Mouse (Mus musculus) MN1 (cell line): ENCODE results near the gene Aloxe3.

Experiments
- DNase-seq: peaks from one replicate; pipeline ENCODE4 v3.0.0-alpha.2; 2016; ENCODE audit warnings: low spot score

Aloxe3 gene

DNA sequence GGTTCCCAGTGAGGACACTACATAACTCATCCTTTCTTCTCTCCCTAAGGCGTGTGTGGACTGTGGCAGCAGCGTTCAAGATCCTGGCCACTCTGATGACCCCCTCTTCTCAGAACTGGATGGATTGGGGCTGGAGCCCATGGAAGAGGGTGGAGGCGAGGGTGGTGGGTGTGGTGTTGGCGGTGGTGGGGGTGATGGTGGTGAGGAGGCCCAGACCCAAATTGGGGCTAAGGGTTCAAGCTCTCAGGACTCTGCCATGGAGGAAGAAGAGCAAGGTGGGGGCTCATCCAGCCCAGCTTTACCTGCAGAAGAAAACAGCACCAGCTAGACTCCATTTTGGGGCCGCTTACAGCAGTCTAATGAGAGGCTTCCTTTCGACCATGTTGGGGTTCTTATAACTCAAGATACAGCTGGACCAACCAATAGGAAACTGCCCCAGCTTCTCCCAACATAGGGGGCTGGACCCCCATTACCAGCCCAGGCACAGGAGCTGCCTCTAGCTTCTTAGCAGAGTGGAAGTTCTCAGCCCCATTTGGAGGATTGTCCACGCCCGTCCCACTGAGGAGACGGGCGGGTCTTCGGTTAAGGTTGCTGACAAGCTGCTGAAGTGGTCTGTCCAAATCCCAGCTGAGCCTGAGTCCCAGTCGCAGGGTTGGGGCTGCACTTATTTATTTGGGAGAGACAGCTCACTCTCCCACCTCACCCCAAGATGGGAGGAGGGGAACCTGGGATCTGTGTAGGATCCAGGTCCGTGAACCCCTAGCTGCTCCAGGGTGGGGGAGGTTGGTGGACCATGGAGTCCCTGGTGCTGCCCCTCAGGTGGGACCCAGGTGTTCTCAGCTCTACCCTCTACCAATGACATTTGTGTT, 16.4 kb upstream of the Aloxe3 start:
- no peak for DNase-seq

- DNase-seq, result peak; percentile 90
These were observed 15.2 kb upstream of the Aloxe3 start for GRCm38 (mm10) chr11:69110319-69111046.

GRCm38 (mm10) chr11:69111051-69111810, 14.5 kb upstream of the Aloxe3 start:
- no peak for DNase-seq

DNA sequence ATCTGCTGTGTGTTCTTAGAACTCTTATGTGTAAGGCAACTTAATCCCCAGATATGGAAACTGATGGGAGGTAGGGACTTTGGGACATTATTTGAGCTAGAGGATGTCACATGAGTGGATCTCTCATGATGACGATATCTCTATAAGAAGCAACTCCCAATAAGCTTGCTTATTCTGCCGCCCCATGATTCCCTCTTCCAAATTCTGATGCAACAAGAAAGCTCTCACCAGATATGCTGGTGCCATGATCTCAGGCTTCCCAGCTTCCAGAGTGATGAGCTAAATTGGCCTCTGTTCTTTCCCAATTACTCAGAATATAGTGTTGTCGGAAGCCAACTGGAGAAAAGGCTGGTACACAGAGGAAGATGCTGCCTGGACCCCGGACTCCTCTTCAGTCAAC, 13.8 kb upstream of the Aloxe3 start:
- no peak for DNase-seq

GRCm38 (mm10) chr11:69114018-69114417, 11.7 kb upstream of the Aloxe3 start:
- DNase-seq, result no peak

DNA sequence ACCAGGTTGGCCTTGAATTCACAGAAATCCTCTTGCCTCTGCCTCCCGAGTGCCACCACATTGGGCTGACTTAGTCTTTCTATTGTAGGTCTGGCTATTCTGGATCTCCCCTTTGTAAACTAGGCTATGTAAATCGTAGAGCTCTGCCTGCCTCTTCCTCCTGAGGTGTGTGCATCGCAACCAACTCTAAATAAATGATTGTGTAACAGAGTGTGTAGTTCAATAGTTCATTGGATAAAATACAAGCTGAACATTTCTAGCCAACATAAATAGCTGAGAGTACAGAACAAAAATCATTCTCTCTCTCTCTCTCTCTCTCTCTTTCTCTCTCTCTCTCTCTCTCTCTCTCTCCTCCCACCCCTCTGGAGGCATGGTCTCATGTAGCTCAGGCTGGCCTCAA, 11.1 kb upstream of the Aloxe3 start:
- DNase-seq, result no peak

DNA sequence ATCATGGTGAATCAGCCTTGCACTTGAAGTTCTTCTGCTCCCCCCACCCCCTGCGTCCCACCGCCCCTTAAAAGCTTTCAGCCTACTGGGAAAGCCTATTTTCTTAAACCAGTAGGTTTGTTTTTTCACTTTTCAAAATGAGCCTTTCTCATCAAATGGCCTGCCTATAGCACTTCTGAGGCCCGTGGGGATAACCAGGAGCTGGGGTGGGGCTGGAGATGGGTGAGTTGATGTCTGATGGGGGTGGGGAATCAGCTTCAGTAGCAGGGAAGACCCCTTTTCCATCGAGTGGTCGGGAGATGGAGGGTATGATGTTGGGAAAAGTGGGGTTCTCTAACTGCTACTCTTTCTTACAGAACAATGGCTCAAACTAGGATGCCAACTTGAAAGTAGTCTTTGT, 8.9 kb upstream of the Aloxe3 start:
- no peak for DNase-seq

DNA sequence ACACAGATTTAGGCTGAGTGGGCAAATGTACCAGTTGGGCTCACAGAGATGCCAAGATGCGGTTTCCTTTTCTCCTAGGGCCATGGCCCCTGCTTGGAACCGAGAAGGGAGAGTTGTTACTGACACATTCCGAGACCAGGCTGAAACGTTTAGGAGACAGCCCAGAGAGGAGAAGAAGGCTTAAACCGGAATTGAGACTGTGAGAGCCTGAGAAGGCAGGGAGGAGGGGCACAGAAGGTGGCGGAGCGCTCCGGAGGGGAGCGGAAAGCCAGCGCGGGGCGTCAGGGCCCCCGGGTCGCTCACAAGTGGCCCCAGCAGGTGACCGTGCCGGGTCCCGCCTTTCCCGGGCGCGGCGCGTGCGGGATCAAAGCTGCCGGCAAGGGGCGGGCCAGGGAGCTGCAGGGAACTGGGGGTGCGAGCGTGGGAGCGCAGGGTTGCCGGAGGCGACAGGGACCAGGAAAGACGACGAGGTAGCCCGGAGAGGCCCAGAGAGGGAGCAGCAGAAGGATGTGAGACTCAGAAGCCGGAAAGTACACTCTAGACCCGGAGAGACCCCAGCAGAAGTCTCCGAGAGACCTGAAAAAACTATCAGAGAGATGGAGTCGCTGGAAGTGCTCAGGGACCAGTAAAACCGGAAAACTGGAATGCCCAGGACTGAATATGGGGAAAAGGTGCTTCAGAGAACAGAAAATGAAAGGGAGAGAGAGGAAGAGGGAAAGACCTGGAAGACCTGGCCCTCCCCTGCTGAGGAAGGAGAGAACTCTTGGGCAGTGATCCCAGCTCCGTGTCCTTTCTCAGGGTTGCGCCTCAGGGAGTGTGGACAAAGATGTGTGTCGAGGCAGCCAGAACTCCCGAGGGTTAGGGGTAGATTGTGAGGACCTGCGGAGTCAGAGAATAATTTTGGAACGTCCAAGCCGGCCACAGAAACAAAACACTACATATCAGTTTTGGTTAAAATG, 7.7 kb upstream of the Aloxe3 start:
- peak; percentile 54 for DNase-seq

DNA sequence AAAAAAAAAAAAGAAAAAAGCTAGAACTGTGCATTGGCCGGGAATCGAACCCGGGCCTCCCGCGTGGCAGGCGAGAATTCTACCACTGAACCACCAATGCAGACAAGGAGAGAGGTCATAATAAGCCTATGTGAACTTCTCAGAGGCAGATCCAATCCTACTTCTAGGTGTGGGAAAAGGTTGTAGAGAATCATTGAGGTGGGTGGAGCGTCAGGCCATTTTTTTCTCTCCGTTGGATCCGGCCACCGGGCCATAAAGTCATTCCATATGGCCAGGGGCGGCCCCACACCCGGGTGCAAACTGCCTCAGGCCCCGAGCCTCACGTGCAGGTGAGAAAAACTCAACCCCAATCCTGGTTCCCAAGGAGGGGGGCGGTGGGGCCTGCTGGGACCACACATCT, 6.9 kb upstream of the Aloxe3 start:
- peak; percentile 91 for DNase-seq

GRCm38 (mm10) chr11:69119446-69120155, 6.1 kb upstream of the Aloxe3 start:
- DNase-seq, result no peak

DNA sequence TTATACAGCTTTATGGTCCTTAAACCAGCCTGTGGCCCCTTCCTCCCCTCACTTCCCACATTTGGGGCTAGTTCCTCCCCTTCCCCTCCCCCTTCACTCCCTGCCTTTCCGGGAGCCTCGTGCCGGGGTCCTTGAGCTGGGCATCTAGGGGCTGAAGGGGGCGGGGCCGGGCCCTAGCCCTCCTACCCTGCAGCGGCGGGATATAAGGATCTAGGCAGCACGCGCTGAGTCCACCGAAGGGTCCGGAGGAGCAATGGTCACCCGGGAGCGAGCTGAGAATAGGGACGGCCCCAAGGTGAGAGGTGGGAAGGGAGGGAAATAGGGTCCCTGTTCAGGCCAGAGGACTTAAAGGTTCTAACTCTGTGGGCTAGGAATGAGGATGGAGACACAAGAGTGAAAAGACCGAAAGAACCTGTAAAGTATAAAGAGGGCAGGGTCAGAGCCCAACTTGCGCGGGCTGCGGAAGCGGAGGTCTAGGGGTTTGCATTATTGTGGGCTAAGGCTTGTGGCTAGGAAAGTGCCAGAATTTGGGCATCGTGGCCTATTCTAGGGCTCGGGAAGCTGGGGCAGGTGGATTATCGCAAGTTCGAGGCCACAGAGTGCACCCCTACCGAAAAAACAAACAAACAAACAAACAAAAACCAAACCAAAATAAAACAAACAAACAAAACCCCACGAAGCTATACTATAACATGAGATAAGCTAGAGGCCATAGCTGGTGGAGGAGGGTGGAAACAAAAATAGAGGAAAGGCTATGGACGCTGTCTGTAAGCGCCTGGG, 5.3 kb upstream of the Aloxe3 start, which contains the start of gene Hes7:
Hes7 (plus strand) TSS at position 184 of the 780 bp plus-strand sequence.
- DNase-seq, result peak; percentile 43

DNA sequence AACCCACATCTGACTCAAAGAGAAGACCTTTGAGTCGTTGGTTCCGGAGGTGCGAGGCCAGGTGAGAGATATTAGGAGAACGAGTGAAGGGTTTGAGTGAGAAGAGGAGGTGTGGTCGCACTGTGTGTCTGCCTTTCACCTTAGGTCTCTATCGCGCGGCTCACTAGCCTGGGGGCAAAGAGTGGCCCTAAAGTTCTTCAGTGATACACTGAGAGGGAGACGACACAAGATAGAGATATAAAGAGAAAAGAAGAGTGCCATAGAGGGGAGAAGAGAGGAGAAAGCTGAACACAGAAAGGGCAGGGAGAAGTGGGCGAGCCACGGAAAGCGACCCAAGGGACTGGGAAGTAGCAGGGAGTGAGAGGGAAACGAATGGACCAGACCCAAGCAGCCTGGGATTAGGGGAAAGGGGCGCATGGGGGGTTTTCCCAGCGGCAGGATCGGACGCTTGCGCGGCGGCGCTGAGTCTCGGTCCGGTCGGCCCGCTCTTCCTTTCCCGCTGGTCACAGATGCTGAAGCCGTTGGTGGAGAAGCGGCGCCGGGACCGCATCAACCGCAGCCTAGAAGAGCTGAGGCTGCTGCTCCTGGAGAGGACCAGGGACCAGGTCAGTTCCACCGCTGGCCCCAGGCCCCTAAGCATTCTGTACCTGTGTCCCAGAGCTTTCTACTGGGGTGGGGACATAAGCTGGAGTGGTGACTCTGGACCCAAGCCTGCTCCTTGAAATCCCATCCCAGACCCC, 4.5 kb upstream of the Aloxe3 start:
- DNase-seq, result peak; percentile 41

DNA sequence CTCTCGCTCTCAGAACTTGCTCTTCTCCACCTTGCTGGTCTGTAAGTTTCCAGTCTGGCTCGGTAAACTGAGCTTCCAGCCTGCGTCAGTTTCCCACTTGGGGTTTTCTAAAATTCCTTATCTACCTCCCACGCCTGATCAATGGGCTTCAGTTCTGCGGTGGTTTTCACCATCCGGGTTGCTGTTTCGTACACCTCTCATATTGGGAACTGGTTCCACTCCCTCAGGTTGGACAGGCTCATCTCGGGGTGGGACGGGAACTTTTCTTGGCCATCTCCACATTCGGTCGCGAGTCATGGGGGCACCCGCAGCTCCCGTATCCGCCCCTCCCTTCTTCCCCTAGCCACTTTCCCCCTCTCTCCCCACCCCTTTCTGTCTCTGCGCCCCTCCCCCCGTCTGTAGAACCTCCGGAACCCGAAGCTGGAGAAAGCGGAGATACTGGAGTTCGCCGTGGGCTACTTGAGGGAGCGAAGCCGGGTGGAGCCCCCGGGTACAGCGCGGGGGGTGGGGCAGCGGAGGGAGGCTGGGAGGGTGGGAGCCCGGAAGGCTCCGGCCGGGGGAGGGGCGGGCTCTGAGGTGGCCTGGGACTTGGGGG, 3.9 kb upstream of the Aloxe3 start:
- peak; percentile 38 for DNase-seq

GRCm38 (mm10) chr11:69122336-69122951, 3.3 kb upstream of the Aloxe3 start, which contains the start of gene 9130213A22Rik:
9130213A22Rik (minus strand) TSS chr11:69122589.
- DNase-seq, result peak; percentile 85

- DNase-seq, result peak; percentile 95
These were observed 2.5 kb upstream of the Aloxe3 start for GRCm38 (mm10) chr11:69123056-69123692.

GRCm38 (mm10) chr11:69123693-69124497, 1.8 kb upstream of the Aloxe3 start:
- peak; percentile 95 for DNase-seq

GRCm38 (mm10) chr11:69124498-69124847, 1.2 kb upstream of the Aloxe3 start:
- DNase-seq, result peak; percentile 91
